Comparison of ENCODE assay signal across 18 mouse cellular contexts in genomic region chr5:44707946-44708345, GRCm38 (mm10).
DNase-seq lines count a peak whose midpoint lies in the region; ATAC-seq lines count a peak whose summit lies in the region.
"Had no signal": no experiment of that assay in that cellular context is flagged by ENCODE, and none has a peak within 500 bp of the region (broad histone marks: within the 10 kb centered on the region; RNA-seq: fewer than 3 reads in every experiment).

No protein-coding gene starts in this region.

- no peaks in the 10 kb centered on the region for H3K27me3 ChIP-seq in heart, embryonic 13.5 days (replicated peaks)
- no peaks in the 10 kb centered on the region for H3K27me3 ChIP-seq in kidney, embryonic 15.5 days
- no peaks in the 10 kb centered on the region for H3K27me3 ChIP-seq in midbrain, embryonic 11.5 days (ENCODE audit: control insufficient read depth, insufficient read depth, low read length)
- no peaks in the 10 kb centered on the region for H3K27me3 ChIP-seq in midbrain, embryonic 15.5 days (replicated peaks)
- H3K27me3 ChIP-seq in stomach, embryonic 15.5 days (replicated peaks): no peaks in the 10 kb centered on the region
- H3K27me3 ChIP-seq: forebrain, embryonic 15.5 days; hindbrain, embryonic 15.5 days; midbrain, embryonic 13.5 days had no signal

- H3K4me2 ChIP-seq in heart, embryonic 13.5 days: no peak overlapping the region
- no peak overlapping the region for H3K4me2 ChIP-seq in kidney, embryonic 15.5 days
- no peak overlapping the region for H3K4me2 ChIP-seq in midbrain, embryonic 11.5 days
- H3K4me2 ChIP-seq in midbrain, embryonic 15.5 days: no peak overlapping the region
- no peak overlapping the region for H3K4me2 ChIP-seq in stomach, embryonic 15.5 days
- H3K4me2 ChIP-seq: forebrain, embryonic 15.5 days; hindbrain, embryonic 15.5 days; midbrain, embryonic 13.5 days had no signal

- H3K4me1 ChIP-seq in heart, embryonic 13.5 days: no peaks in the 10 kb centered on the region
- H3K4me1 ChIP-seq in kidney, embryonic 15.5 days: no peaks in the 10 kb centered on the region
- no peaks in the 10 kb centered on the region for H3K4me1 ChIP-seq in midbrain, embryonic 11.5 days (ENCODE audit: control insufficient read depth, insufficient read depth, low read length)
- peaks cover 12% of the 10 kb centered on the region for H3K4me1 ChIP-seq in midbrain, embryonic 15.5 days
- H3K4me1 ChIP-seq in stomach, embryonic 15.5 days: peaks cover 3% of the 10 kb centered on the region; the same call in 1 of the 2 replicates

- no peak overlapping the region for H3K9ac ChIP-seq in heart, embryonic 13.5 days
- H3K9ac ChIP-seq in kidney, embryonic 15.5 days: no peak overlapping the region
- no peak overlapping the region for H3K9ac ChIP-seq in midbrain, embryonic 11.5 days (ENCODE audit: low read length)
- H3K9ac ChIP-seq in midbrain, embryonic 15.5 days: no peak overlapping the region
- H3K9ac ChIP-seq in stomach, embryonic 15.5 days: no peak overlapping the region
- H3K9ac ChIP-seq: forebrain, embryonic 15.5 days; hindbrain, embryonic 15.5 days; liver, embryonic 14.5 days; midbrain, embryonic 13.5 days had no signal

- H3K4me3 ChIP-seq in heart, embryonic 13.5 days: no peak overlapping the region
- H3K4me3 ChIP-seq in kidney, embryonic 15.5 days (replicated peaks): no peak overlapping the region
- H3K4me3 ChIP-seq in midbrain, embryonic 11.5 days (ENCODE audit: low read depth, low read length): no peak overlapping the region
- no peak overlapping the region for H3K4me3 ChIP-seq in midbrain, embryonic 15.5 days
- no peak overlapping the region for H3K4me3 ChIP-seq in stomach, embryonic 15.5 days (replicated peaks)
- H3K4me3 ChIP-seq: embryonic facial prominence, embryonic 10.5 days; forebrain, embryonic 15.5 days; hindbrain, embryonic 15.5 days; midbrain, embryonic 13.5 days had no signal

- H3K27ac ChIP-seq in heart, embryonic 13.5 days (replicated peaks): peak overlapping the region; percentile 61
- H3K27ac ChIP-seq in kidney, embryonic 15.5 days: peak overlapping the region; percentile 68; the same call in 1 of the 2 replicates
- H3K27ac ChIP-seq in midbrain, embryonic 11.5 days (ENCODE audit: low read depth, low read length): no peak overlapping the region
- H3K27ac ChIP-seq in midbrain, embryonic 15.5 days: no peak overlapping the region
- H3K27ac ChIP-seq in stomach, embryonic 15.5 days: peak overlapping the region; percentile 31; the same call in 1 of the 2 replicates
- H3K27ac ChIP-seq: embryonic facial prominence, embryonic 10.5 days; liver, embryonic 14.5 days; midbrain, embryonic 13.5 days had no signal

- no peaks in the 10 kb centered on the region for H3K36me3 ChIP-seq in heart, embryonic 13.5 days
- no peaks in the 10 kb centered on the region for H3K36me3 ChIP-seq in kidney, embryonic 15.5 days
- H3K36me3 ChIP-seq in midbrain, embryonic 11.5 days (ENCODE audit: control insufficient read depth, insufficient read depth, low read length): no peaks in the 10 kb centered on the region
- no peaks in the 10 kb centered on the region for H3K36me3 ChIP-seq in midbrain, embryonic 15.5 days (replicated peaks)
- H3K36me3 ChIP-seq in stomach, embryonic 15.5 days: no peaks in the 10 kb centered on the region
- H3K36me3 ChIP-seq: embryonic facial prominence, embryonic 10.5 days; forebrain, embryonic 15.5 days; hindbrain, embryonic 15.5 days; midbrain, embryonic 13.5 days had no signal

- no peaks in the 10 kb centered on the region for H3K9me3 ChIP-seq in heart, embryonic 13.5 days
- H3K9me3 ChIP-seq in kidney, embryonic 15.5 days (replicated peaks): no peaks in the 10 kb centered on the region
- H3K9me3 ChIP-seq in midbrain, embryonic 11.5 days (ENCODE audit: control insufficient read depth, low read length): no peaks in the 10 kb centered on the region
- H3K9me3 ChIP-seq in midbrain, embryonic 15.5 days: no peaks in the 10 kb centered on the region
- H3K9me3 ChIP-seq in stomach, embryonic 15.5 days: no peaks in the 10 kb centered on the region
- H3K9me3 ChIP-seq: embryonic facial prominence, embryonic 10.5 days; forebrain, embryonic 15.5 days; hindbrain, embryonic 15.5 days; midbrain, embryonic 13.5 days had no signal

- ATAC-seq in heart, embryonic 13.5 days (ENCODE audit: extremely low read depth, insufficient number of reproducible peaks, low FRiP score, low TSS enrichment): no peak
- no peak for ATAC-seq in kidney, embryonic 15.5 days (replicated peaks; ENCODE audit: low FRiP score)
- no peak for ATAC-seq in midbrain, embryonic 11.5 days (ENCODE audit: low FRiP score)
- no peak for ATAC-seq in midbrain, embryonic 15.5 days (replicated peaks)
- no peak for ATAC-seq in stomach, embryonic 15.5 days (ENCODE audit: insufficient read depth, low FRiP score, low read depth)

- WGBS in heart, embryonic 13.5 days: 74% methylated on average over 3 of the region's 3 CpGs
- 78% methylated on average over 3 of the region's 3 CpGs for WGBS in kidney, embryonic 15.5 days
- WGBS in midbrain, embryonic 11.5 days: 84% methylated on average over 3 of the region's 3 CpGs
- WGBS in midbrain, embryonic 15.5 days: 72% methylated on average over 3 of the region's 3 CpGs
- 63% methylated on average over 3 of the region's 3 CpGs for WGBS in stomach, embryonic 15.5 days

- intact Hi-C loops in heart, postnatal 14 days (cut with DNase I): loop anchor here (2.0 kb wide), 1 partner anchor 571 kb away; no protein-coding TSS in a partner anchor

- DNase-seq in heart, postnatal 14 days: no peak
- no peak for DNase-seq in kidney, adult 18-20 months
- DNase-seq in midbrain, embryonic 11.5 days (ENCODE audit: low spot score, missing footprints): peak; percentile 75
- no peak for DNase-seq in urinary bladder, postnatal 4 days (ENCODE audit: low spot score in 2 of 2)
- DNase-seq: adrenal gland, postnatal 10 days; cerebellum, adult 2 months; kidney, postnatal 25 days; spleen, adult 18-20 months; thymus, postnatal 14 days had no signal

Comparison
In these comparisons a context has a peak if more than half of its experiments do, and no peak if none do; other contexts are left out.
1. H3K27ac ChIP-seq: peak in heart, embryonic 13.5 days (single experiment), kidney, embryonic 15.5 days (single experiment) and stomach, embryonic 15.5 days (single experiment); none in midbrain, embryonic 11.5 days (single experiment) and midbrain, embryonic 15.5 days (single experiment).